Mouse (Mus musculus) neural tube, embryonic 13.5 days (tissue): ENCODE data around the gene Setd1a. TPM values are rescaled to one million over a fixed set of nuclear protein-coding genes. Genes with fewer than 3 reads are reported as not detected.
"Not testable (repeated sequence)": the region's sequence is repeated elsewhere in the genome, so short reads cannot be mapped to it uniquely, and the experiment has no call there.

ENCODE experiments used
- ATAC-seq: fragments of 200-750 bp; cut with Nextera tagmentation; 2 replicates; pipeline ENCODE4 v1.8.0; 2017; ENCODE audit warnings: low read depth, mild to moderate bottlenecking, moderate TSS enrichment, moderate library complexity
- H3K27ac ChIP-seq: fragments of 300-500 bp; sonication (generic); replicated peaks from 2 replicates; pipeline ENCODE4 v1.5.1; 2015; ENCODE audit warnings: moderate library complexity, mild to moderate bottlenecking, inconsistent platforms
- H3K27me3 ChIP-seq: fragments of 300-500 bp; sonication (generic); 2 replicates; pipeline ENCODE4 v1.6.1; 2015; ENCODE audit warnings: mild to moderate bottlenecking, inconsistent platforms
- H3K36me3 ChIP-seq: fragments of 300-500 bp; sonication (generic); 2 replicates; pipeline ENCODE4 v1.6.1; 2015; ENCODE audit warnings: mild to moderate bottlenecking, inconsistent platforms
- H3K4me1 ChIP-seq: fragments of 300-500 bp; sonication (generic); replicated peaks from 2 replicates; pipeline ENCODE4 v1.6.1; 2015; ENCODE audit warnings: inconsistent platforms
- H3K4me2 ChIP-seq: fragments of 300-500 bp; sonication (generic); 2 replicates; pipeline ENCODE4 v1.6.1; 2015; ENCODE audit warnings: inconsistent platforms, mild to moderate bottlenecking, moderate library complexity
- H3K4me3 ChIP-seq: fragments of 300-500 bp; sonication (generic); 2 replicates; pipeline ENCODE4 v1.5.1; 2015; ENCODE audit warnings: mild to moderate bottlenecking, inconsistent platforms
- H3K9ac ChIP-seq: fragments of 300-500 bp; sonication (generic); 2 replicates; pipeline ENCODE4 v1.6.1; 2015; ENCODE audit warnings: moderate library complexity, mild to moderate bottlenecking, inconsistent platforms
- H3K9me3 ChIP-seq: fragments of 300-500 bp; sonication (generic); 2 replicates; pipeline ENCODE4 v1.6.1; 2016; ENCODE audit warnings: inconsistent platforms
- WGBS: fragments of 180-500 bp; shearing (Covaris S2); methylation state at CpG from one replicate; pipeline ENCODE4 v1.1.7; 2015; 5-methylcytosine and 5-hydroxymethylcytosine counted together
- polyA plus RNA-seq: library from polyadenylated mRNA; unstranded; fragments of >200 nt; fragmentation: Nextera tagmentation; extraction: Ambion mirVana; gene quantifications from 2 replicates; pipeline ENCODE4 v1.2.1, GENCODE M21; 2015

The Setd1a gene
- 19.0 and 20.9 TPM in 2 replicates for polyA plus RNA-seq

DNA sequence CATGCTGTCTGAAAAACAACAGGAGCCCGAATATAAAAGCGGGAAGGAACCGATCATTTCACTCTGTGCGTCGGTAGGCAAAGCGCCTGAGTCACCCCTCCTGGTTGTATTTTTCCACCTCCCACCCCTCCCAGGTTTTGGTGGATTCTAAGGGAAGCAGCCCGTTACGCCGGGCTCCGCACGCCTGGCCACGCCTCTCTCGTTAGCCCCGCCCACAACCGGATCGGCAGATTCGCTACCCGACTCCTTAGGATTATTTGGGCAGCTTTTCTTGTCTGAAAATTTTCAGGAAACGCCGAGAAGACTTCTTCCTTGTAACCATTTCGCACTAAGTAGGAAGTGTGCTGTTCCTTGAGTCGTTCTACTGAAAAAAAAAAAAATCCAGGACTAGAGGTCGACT, at the start of gene Setd1a:
TSS of gene Setd1a (plus strand) at position 245 of the 400 bp plus-strand sequence.
- Histone ChIP-seq H3K36me3 (peaks cover 25% of the 10 kb centered on the region), H3K9ac (peak within 1 kb of the TSS; percentile 94), H3K27me3 (no peaks in the 10 kb centered on the region), H3K27ac (peak within 1 kb of the TSS; percentile 95), H3K4me1 (peaks cover 22% of the 10 kb centered on the region), H3K4me3 (peak within 1 kb of the TSS; percentile 89), H3K4me2 (peak within 1 kb of the TSS; percentile 91), H3K9me3 (no peaks in the 10 kb centered on the region)
- WGBS, result under 1% methylated on average over 23 of the region's 23 CpGs
- peak; percentile 76 for ATAC-seq

- H3K36me3 ChIP-seq, result no peaks in the 10 kb centered on the region
- H3K27ac ChIP-seq, result no peak overlapping the region
- no peaks in the 10 kb centered on the region for H3K9me3 ChIP-seq
- 88% methylated on average over 7 of the region's 7 CpGs for WGBS
- no peak overlapping the region for H3K9ac ChIP-seq
- H3K4me2 ChIP-seq, result no peak overlapping the region
- no peaks in the 10 kb centered on the region for H3K27me3 ChIP-seq
- no peak for ATAC-seq
- H3K4me3 ChIP-seq, result no peak overlapping the region
- H3K4me1 ChIP-seq, result no peaks in the 10 kb centered on the region
These were observed 48.6 kb upstream of the Setd1a start for GRCm38 (mm10) chr7:127727898-127728297.

DNA sequence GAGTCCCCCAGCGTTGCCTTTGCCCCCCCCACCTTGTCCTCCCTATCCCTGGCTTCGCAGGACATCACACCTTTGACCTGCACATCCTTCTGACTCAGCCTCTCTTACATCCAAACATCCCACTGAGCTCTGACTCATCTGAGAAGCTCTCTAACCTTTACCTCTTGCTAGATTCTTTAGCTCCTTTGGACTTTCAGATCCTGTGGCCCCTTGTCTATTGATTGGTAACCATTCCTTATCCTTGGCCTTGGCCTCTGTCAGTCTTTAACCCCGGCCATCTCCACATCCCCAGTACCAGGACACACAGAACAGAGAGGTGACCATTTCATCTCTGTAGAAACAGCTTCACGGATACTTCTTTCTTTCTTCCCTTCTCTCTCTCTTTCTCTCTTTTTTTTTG, 46.3 kb upstream of the Setd1a start:
- Histone ChIP-seq H3K9me3 (no peaks in the 10 kb centered on the region), H3K4me3 (no peak overlapping the region), H3K4me2 (no peak overlapping the region), H3K9ac (no peak overlapping the region), H3K27ac (no peak overlapping the region), H3K36me3 (no peaks in the 10 kb centered on the region), H3K27me3 (no peaks in the 10 kb centered on the region), H3K4me1 (no peaks in the 10 kb centered on the region)
- 62% methylated on average over 4 of the region's 4 CpGs for WGBS
- no peak for ATAC-seq

DNA sequence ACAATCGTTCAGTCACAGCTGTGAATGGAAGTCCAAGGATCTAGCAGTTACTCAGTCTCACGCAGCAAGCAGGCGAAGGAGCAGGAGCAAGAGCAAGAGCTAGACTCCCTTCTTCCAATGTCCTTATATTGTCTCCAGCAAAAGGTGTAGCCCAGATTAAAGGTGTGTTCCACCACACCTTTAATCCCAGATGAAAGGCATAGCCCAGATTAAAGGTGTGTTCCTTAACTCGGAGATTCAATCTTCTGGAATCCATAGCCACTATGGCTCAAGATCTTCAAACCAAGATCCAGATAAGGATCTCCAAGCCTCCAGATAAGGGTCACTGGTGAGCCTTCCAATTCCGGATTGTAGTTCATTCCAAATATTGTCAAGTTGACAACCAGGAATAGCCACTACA, 44.4 kb upstream of the Setd1a start, which contains the start of gene Ctf2:
TSS of gene Ctf2 (minus strand) at position 101 of the 400 bp plus-strand sequence.
- not testable (repeated sequence) for H3K4me3 ChIP-seq, ATAC-seq, H3K4me1 ChIP-seq, H3K27me3 ChIP-seq, H3K27ac ChIP-seq, H3K36me3 ChIP-seq, H3K9me3 ChIP-seq, H3K9ac ChIP-seq, H3K4me2 ChIP-seq
- no CpG with 5 or more reads among the region's 5 CpGs for WGBS

DNA sequence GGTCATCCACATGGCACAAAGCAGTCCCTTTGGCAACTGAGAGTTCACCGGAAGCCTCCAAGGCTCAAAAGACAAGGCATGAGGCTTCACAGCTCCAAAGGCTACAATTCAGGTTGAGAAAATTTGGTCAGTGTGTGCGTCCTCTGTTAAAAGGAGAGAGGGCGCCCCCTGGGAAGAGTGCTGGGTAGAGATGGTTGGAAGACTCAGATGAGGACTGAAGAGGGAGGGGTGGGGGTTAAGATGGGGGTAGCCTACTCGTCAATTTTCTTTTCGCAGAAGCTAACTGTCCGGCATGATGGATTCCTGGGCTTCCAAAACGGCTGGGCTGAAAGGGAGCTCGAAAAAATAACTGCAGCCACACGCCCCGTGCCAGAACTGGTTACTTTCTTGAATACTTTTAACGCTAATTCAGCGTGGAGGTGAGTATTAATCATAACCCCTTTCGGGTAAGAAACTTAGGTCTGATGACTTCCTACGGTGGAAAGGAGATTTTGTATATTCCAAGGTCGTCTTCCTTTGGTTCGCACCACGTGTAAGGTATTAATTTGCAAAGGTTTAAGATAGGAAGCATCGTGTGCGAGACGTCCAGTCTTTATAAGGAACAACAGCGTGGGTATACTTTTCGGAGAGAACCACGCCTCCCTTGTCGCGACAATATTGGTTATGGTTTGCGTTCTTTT, 32.0 kb upstream of the Setd1a start, which contains the start of gene Fbxl19:
TSS of gene Fbxl19 (plus strand) at position 178 of the 680 bp plus-strand sequence.
- no peak for ATAC-seq
- peaks cover 16% of the 10 kb centered on the region for H3K36me3 ChIP-seq
- peak within 1 kb of the TSS; percentile 93 for H3K27ac ChIP-seq
- H3K4me3 ChIP-seq, result peak within 1 kb of the TSS; percentile 94
- no peaks in the 10 kb centered on the region for H3K27me3 ChIP-seq
- under 1% methylated on average over 26 of the region's 26 CpGs for WGBS
- no peaks in the 10 kb centered on the region for H3K9me3 ChIP-seq
- H3K4me2 ChIP-seq, result peak within 1 kb of the TSS; percentile 84
- H3K9ac ChIP-seq, result peak within 1 kb of the TSS; percentile 67
- H3K4me1 ChIP-seq, result peaks cover 26% of the 10 kb centered on the region

GRCm38 (mm10) chr7:127745251-127745651, 31.2 kb upstream of the Setd1a start:
- peaks cover 26% of the 10 kb centered on the region for H3K4me1 ChIP-seq
- peak overlapping the region; percentile 94 for H3K4me3 ChIP-seq
- under 1% methylated on average over 19 of the region's 19 CpGs for WGBS
- peak overlapping the region; percentile 93 for H3K27ac ChIP-seq
- peak; percentile 90 for ATAC-seq
- peak overlapping the region; percentile 67 for H3K9ac ChIP-seq
- no peaks in the 10 kb centered on the region for H3K9me3 ChIP-seq
- H3K4me2 ChIP-seq, result peak overlapping the region; percentile 84
- peaks cover 23% of the 10 kb centered on the region for H3K36me3 ChIP-seq
- H3K27me3 ChIP-seq, result no peaks in the 10 kb centered on the region

- peak; percentile 94 for ATAC-seq
- peaks cover 29% of the 10 kb centered on the region for H3K36me3 ChIP-seq
- WGBS, result 0% methylated on average over 39 of the region's 39 CpGs
These were observed 30.6 kb upstream of the Setd1a start for GRCm38 (mm10) chr7:127745652-127746493.

GRCm38 (mm10) chr7:127746494-127747491, 29.7 kb upstream of the Setd1a start:
- Histone ChIP-seq H3K4me2 (peak overlapping the region; percentile 84), H3K9me3 (no peaks in the 10 kb centered on the region), H3K9ac (peak overlapping the region; percentile 98), H3K27me3 (no peaks in the 10 kb centered on the region), H3K36me3 (peaks cover 39% of the 10 kb centered on the region), H3K27ac (peak overlapping the region; percentile 93), H3K4me3 (peak overlapping the region; percentile 94), H3K4me1 (peaks cover 26% of the 10 kb centered on the region)
- 0 out of 2 replicates have a peak, but pooled peaks have one; percentile 8 for ATAC-seq
- WGBS, result 2% methylated on average over 42 of the region's 62 CpGs

More at GRCm38 (mm10) chr7:127745652-127746493, 30.6 kb upstream of the Setd1a start:
- peak overlapping the region; percentile 93 for H3K27ac ChIP-seq
- H3K4me3 ChIP-seq, result peak overlapping the region; percentile 94
- peaks cover 26% of the 10 kb centered on the region for H3K4me1 ChIP-seq
- H3K9me3 ChIP-seq, result no peaks in the 10 kb centered on the region
- peak overlapping the region; percentile 84 for H3K4me2 ChIP-seq
- peak overlapping the region; percentile 98 for H3K9ac ChIP-seq
- H3K27me3 ChIP-seq, result no peaks in the 10 kb centered on the region

- peaks cover 26% of the 10 kb centered on the region for H3K4me1 ChIP-seq
- H3K9ac ChIP-seq, result peak overlapping the region; percentile 98
- WGBS, result 40% methylated on average over 6 of the region's 6 CpGs
- H3K27ac ChIP-seq, result peak overlapping the region; percentile 93; the same call in 1 of the 2 replicates
- H3K9me3 ChIP-seq, result no peaks in the 10 kb centered on the region
- no peak for ATAC-seq
- H3K36me3 ChIP-seq, result peaks cover 48% of the 10 kb centered on the region
- no peaks in the 10 kb centered on the region for H3K27me3 ChIP-seq
- peak overlapping the region; percentile 84 for H3K4me2 ChIP-seq
- H3K4me3 ChIP-seq, result peak overlapping the region; percentile 94
These were observed 28.8 kb upstream of the Setd1a start for GRCm38 (mm10) chr7:127747559-127748234.

- Histone ChIP-seq H3K4me2 (peak overlapping the region; percentile 84), H3K4me1 (peaks cover 31% of the 10 kb centered on the region), H3K9me3 (no peaks in the 10 kb centered on the region), H3K27ac (no peak overlapping the region), H3K9ac (peak overlapping the region; percentile 98), H3K4me3 (peak overlapping the region; percentile 94), H3K36me3 (peaks cover 53% of the 10 kb centered on the region), H3K27me3 (no peaks in the 10 kb centered on the region)
- no peak for ATAC-seq
- WGBS, result 94% methylated on average over 28 of the region's 28 CpGs
These were observed 28.3 kb upstream of the Setd1a start for GRCm38 (mm10) chr7:127748235-127748560.
